Mouse (Mus musculus): ENCODE measurements around the gene Tas1r1.
"Not testable (repeated sequence)": the region's sequence is repeated elsewhere in the genome, so short reads cannot be mapped to it uniquely, and the experiment has no call there.

Gene Tas1r1

DNA sequence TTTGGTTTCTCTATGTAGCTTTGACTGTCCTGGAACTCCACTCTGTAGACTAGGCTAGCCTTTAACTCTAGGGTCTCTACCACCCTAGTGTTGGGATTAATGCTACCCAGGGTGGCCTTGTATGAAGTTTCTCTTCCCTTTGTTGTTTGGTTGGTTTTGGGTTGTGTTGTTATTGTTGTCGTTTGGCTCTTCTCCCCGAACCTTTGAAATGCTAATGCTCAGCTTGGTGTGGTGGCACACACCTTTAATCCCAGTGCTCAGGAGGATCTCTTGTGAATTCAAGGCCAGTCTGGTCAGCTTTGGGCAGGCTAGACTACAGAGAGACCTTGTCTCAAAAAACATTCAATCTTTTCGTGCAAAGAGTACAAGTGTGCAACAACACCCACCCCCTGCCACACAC, 4.8 kb upstream of the Tas1r1 start:
- DNase-seq (ENCODE audit: low spot score), result no peak

DNA sequence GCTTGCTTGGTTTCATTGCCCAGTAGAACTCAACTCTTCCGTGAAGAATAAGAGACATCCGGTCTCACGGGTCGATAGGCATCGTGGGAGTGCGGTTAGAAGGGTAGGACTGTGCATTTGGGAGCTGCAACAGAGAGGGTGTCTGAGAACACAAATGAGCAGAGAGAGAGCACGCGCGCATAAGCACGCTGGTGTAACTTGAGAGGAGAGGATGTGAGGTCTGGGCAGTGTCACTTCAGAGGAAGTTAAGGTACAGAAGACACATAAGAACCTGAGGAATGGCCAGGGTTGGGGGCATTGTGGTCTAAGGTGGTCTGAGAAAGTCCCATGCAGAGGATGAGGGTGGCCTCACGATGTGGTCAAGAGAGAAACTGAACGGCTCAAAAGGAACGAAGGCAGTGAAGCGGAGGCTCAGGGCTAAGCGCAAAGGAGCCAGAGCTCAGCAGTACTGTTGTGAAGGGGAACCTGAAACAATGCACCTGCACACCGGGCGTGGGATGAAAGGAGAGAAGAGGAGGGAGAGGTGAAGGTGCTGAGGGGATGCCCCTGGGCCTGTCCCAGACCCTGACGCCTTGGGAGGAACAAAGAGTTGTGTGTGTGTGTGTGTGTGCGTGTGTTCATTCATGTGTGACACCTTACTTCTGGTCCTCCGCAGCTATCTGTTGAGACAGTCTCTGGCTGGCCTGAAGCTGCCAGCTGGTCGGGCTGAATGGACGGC, 3.7 kb upstream of the Tas1r1 start:
- no peak for DNase-seq (ENCODE audit: low spot score)

GRCm38 (mm10) chr4:152039831-152040310, 1.5 kb upstream of the Tas1r1 start:
- DNase-seq (ENCODE audit: low spot score), result no peak

DNA sequence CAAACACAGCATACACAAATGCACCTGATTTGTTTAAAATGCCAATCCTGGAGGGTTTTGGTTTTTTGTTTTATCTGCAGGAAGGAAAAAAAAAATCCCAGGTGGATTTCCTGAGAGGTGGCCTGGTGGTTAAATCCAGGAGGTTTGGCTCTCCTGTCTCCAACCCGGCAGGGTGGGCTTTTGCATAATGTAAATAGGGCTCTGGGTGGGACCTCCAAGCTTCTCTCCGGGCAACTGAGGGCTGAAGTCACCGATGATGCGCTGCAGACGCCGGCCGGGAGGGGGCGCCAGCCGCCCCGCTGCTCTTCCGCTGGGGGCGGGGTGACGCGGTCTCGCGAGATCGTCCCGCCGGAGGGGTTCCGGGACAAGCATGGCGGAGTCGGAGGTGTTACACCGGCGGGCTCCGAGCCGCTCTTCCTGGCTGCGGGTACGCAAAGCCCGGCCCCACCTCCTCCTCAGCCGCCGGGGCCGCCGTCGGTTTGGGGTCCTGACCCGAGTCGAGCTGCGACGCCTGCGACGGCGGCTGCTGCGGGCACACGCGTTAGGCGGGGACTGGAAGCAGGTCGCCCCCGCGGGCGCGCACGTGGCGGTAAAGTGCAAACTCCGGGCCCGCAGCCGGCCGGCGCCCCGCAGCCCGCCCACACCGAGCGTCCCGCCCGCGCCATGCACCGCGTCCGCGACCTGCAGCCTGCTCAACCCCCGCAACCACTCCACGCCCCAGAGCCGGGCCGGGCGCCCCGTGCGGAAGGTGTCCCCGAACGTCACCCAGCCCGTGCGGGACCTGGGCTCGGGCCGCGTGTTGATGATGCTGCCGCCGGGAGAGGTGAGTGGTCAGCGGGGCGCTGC, 840 bp upstream of the Tas1r1 start, which contains the start of gene Nol9:
Gene Nol9 (plus strand): TSS at position 337 of the 846 bp plus-strand sequence.
- DNase-seq (ENCODE audit: low spot score), result peak; percentile 89

DNA sequence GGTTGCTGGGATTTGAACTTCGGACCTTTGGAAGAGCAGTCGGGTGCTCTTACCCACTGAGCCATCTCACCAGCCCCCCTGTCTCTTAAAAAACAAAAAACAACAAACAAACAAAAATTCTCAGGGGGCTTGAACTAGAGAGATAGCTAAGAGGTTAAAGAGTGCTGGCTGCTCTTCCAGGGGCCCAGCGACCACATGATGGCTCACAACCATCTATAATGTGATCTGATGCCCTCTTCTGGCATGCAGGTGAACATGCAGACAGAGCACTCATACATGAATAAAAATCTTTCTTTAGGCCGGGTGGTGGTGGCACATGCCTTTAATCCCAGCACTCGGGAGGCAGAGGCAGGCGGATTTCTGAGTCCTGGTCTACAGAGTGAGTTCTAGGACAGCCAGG, 1.9 kb downstream of the Tas1r1 start:
- DNase-seq (ENCODE audit: low spot score), result not testable (repeated sequence)

DNA sequence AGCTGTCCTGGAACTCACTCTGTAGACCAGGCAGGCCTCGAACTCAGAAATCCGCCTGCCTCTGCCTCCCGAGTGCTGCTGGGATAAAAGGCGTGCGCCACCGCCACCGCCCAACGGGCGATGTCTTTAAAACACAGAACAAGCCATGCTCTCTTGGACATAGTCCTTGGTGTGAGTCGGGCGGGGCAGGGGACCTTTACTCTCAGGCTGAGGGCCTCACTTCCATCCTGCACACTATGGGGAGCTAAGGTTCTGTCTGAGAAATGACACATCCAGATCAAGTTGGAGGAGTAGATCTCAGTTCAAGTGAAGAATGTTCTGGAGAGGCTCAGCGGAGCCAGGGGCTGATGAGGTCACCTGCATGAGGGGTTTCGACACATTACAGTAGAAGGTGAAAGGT, 5.4 kb downstream of the Tas1r1 start:
- DNase-seq (ENCODE audit: low spot score), result no peak

GRCm38 (mm10) chr4:152029997-152030396, 8.4 kb downstream of the Tas1r1 start:
- DNase-seq (ENCODE audit: low spot score), result no peak

GRCm38 (mm10) chr4:152029087-152029486, 9.3 kb downstream of the Tas1r1 start:
- DNase-seq (ENCODE audit: low spot score), result no peak

DNA sequence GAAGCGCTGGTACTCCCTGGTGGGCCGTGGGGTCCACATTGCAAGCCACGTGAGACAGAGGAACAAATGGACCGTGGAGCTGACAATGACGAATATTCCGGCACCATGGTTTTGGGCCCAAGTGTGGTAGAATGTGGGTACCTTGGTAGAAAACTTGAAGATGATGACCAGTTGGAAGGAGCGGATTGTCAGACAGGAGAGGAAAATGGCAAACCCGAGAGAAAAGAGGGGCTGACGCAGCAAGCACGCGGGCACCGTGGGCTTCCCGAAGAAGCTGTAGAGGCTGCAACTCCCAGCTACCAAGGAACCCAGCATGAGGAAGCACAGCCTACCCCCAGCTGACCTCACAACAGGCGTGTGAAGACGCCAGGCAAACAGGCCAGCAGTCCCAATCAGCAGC, 9.9 kb downstream of the Tas1r1 start:
- DNase-seq (ENCODE audit: low spot score), result no peak

DNA sequence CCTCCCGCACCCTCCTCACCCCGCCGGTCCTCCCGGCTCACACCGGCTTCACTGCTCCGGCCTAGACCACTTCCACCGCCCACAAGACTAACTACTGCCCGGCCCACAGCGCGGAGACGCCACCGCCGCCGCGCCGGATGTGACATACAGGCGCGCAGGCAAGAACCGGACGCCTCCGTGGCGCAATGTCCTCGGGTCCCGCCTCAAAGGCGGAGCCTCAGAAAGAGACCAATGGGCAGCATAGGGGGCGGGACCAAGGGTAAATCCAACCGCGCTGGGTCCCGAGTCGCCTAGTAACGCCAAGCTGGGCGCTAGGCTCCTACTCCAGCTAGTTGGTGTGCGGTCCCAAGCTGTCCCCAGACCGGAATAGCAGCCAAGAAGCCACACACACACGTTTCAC, 10.8 kb downstream of the Tas1r1 start, which contains the start of gene Zbtb48:
Gene Zbtb48 (minus strand): TSS at position 148 of the 400 bp plus-strand sequence.
- DNase-seq (ENCODE audit: low spot score), result peak; percentile 80

DNA sequence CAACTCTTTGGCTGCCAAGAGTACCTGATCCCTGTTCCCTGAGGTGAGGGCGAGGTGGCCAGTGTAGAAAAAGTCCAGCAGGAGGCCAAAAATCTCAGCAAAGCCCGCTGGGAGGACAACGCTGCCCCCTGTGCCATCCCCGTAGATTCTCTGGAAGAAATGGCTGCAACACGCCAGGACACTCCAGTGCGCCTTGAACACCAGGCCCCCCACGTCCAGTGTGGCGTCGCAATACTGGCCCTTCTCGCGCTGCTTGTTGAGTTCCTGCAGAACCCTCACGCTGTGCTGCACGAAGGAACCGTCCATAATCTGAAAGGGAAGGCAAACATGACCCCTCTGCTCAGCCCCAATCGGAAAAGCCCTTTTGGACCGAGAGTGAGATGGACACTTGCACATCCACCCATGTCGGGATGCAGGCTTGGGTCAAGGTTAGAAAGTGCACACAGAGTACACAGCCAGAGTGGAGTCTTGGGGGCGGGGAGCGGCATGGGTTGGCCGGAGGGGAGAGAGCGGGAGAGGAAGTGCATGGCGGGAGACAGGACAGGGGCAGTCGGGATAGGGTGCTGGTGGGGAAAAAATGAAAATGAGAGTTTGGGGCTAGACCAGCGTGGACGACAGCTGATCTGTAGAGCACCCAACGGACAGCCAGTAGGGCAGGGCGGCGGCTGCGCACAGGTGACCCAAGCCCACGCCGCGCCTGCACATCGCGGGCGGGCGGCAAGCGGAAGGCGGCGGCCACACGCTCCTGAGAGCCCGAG, 11.4 kb downstream of the Tas1r1 start:
- DNase-seq (ENCODE audit: low spot score), result no peak

DNA sequence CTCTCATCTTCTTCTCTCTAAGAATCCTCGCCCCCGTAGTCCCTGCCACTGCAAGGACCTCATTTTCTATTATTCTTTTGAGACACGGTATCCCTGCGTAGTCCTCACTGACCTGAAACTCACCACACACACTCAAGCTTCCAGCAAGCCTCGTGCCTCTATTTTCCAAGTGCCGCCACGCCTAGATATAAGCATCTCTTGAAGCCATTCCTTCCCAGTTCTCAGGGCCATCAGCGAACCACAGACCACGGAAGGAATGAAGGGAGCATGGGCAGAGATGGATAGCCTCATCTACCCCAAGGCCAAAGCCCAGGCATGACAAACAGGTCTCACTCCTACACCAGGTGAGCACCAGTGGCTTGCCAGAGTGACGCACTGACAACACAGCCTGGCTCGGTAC, 13.8 kb downstream of the Tas1r1 start:
- DNase-seq (ENCODE audit: low spot score), result no peak

GRCm38 (mm10) chr4:152022506-152022905, 15.9 kb downstream of the Tas1r1 start:
- no peak for DNase-seq (ENCODE audit: low spot score)

DNA sequence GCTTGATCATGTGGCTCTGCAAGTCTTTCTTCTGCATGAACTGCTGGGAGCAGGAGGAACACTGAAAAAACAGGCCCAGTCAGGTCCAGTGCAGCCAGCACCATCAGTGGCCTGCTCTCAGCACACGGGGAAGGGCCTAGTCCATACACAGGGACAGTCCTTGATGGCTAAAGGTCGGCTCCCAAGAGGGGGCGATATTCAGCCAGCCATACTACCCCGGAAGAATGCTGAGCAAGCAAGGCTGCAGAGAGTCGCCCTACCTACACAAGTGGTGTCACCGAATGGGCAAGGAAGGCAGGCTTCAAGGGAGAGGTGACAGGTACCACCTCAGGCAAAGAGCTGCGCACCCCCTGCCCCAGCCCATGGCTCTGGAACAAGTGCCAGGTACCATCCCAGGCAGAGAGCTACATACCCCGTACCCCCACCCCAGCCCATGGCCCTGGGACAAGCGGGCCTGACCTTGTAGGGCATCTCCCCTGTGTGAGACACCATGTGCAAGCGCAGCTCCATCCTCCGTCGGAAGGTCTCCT, 16.7 kb downstream of the Tas1r1 start:
- DNase-seq (ENCODE audit: low spot score), result no peak

- DNase-seq (ENCODE audit: low spot score), result no peak
Measured at GRCm38 (mm10) chr4:152020024-152020423, 18.3 kb downstream of the Tas1r1 start.

DNA sequence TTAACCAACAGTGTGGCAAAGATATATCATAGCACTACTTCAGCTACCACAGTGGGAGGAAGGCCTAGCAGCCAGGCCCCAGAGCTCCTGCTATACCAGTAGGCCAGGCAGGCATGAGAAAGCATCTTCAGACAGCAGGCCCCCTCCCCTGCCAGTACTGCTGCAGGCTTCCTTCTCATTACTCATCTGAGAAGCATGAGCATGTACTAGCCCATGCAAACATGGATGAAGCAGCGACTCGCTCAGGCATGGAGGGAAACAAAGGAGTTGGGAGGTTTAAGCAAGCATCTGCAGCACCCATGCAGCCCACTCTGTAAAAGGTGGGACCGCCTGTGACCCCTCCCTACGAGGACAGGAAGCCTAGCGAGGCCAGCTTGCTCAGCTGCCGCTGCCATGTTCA, 19.3 kb downstream of the Tas1r1 start:
- no peak for DNase-seq (ENCODE audit: low spot score)

DNA sequence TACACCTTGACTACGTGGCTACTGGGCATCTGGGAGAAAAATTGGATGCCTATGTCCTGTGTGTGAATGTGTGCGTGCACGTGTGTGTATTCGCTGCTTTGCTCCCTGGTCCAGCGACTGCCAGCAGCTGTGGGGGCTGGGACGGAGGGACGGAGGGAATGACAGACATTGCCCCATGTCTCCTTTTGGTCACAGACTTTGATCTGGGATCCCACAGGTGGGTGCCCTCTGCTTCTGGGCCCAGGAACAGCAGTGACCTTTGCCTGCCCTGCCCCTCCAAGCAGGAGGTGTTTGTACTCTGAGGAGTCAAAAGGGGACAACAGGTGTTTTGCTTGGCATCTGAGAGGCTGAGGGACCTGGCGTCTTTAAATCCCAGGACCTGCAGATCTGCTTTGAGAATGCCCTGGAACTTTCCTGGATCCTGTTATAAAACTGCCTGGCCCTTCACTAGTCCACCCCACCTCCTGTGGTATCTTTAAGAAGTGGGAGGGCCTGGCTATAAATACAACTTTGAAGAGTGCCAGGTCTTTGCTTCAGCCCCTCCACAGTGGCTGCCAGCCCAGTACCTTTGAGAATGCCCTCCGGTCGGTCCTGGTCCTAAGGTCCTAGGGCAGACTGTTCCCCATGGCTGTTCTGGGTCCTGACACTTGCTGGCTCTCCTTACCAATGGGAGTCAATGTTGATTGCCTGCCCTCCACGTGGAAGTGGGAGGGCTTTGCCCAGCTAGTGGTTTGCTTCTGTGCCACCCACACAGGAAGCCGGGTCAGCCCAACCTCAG, 25.1 kb downstream of the Tas1r1 start:
- no peak for DNase-seq (ENCODE audit: low spot score)

- no peak for DNase-seq (ENCODE audit: low spot score)
Measured at GRCm38 (mm10) chr4:152012109-152012508, 26.3 kb downstream of the Tas1r1 start.

GRCm38 (mm10) chr4:152011171-152011760, 27.1 kb downstream of the Tas1r1 start:
- no peak for DNase-seq (ENCODE audit: low spot score)

- no peak for DNase-seq (ENCODE audit: low spot score)
Measured at GRCm38 (mm10) chr4:152010707-152011134, 27.6 kb downstream of the Tas1r1 start.
